Mouse (Mus musculus) Patski (cell line): ENCODE measurements around the gene Trim38. TPM values are rescaled to one million over a fixed set of nuclear protein-coding genes. Genes with fewer than 3 reads are reported as not detected.
"Not testable (repeated sequence)": the region's sequence is repeated elsewhere in the genome, so short reads cannot be mapped to it uniquely, and the experiment has no call there.

Source experiments
- ATAC-seq: fragments of 100-300 bp; one replicate; pipeline ENCODE4 v1.8.0; 2021
- CTCF ChIA-PET: fragments of 350-600 bp; sonication (Branson Sonifier 250); formaldehyde crosslinking; loops from one replicate; lab custom pipeline; 2022; ENCODE audit warnings: inconsistent platforms; lab: Charles Lee
- POLR2A ChIA-PET: fragments of 350-600 bp; sonication (Branson Sonifier 250); formaldehyde crosslinking; loops from one replicate; lab custom pipeline; 2022; ENCODE audit warnings: antibody characterized with exemption, inconsistent platforms; lab: Charles Lee
- DNase-seq: peaks from one replicate; pipeline ENCODE4 v3.0.0-alpha.2; 2011; ENCODE audit warnings: low read depth, low spot score
- H3K27me3 ChIP-seq: fragments of 371-371 bp; one replicate; pipeline ENCODE4 v1.5.1; 2021
- CTCF ChIP-seq: fragments of 100-300 bp; IDR thresholded peaks from one replicate; pipeline ENCODE4 v1.5.1; 2021
- in situ Hi-C: fragments of 300-500 bp; cut with MboI; formaldehyde crosslinking; loops from 3 replicates; pipeline ENCODE4 v1.11.1; 2018; ENCODE audit warnings: low pct_unique_long_range_greater_than_20kb, mixed read lengths
- polyA plus RNA-seq: library from polyadenylated mRNA; unstranded; gene quantifications from one replicate; pipeline ENCODE4 v1.2.3, GENCODE M21; 2021

Trim38 gene
- polyA plus RNA-seq, 1 experiment from 2014 or later: not detected

DNA sequence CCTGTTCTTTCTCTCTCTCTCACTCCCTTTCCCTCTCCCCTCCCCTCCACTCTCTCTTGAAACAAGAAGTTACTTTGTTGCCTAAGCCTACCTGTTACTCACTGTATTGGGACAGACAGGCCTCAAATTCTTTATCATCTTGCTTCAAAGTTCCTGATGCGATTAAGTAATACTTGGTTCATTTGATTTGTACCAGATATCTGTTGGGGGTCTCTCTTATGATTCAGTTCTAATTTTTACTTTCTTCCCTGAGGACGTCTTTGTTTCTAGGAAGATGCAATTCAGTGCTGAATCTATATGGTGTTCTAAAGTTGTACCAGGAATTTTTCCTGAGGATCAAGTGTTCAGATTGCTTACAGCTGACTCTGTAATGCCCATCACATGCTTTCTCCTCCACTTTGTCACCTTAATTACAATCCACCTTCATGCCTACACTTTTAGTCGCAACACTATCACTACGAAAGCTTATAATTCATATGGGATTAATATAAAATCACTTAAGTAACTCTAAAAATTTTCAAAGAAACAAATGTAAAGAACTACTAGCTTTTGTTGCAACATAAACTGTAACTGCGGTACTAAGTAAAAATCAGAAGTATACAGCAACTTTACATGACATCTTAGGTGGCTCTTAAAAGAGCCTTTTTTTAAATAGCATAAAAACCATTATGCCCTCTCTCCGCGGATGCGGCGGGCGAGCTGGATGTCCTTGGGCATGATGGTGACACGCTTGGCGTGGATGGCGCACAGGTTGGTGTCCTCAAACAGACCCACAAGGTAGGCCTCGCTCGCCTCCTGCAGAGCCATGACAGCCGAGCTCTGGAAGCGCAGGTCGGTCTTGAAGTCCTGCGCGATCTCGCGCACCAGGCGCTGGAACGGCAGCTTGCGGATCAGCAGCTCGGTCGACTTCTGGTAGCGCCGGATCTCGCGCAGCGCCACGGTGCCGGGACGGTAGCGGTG, 25.0 kb upstream of the Trim38 start:
- ChIA-PET CTCF (interaction anchor here (15.1 kb wide), 1 partner anchor 45 kb away, joined by 137 read pairs; the partner anchor contains the start of gene Hist1h4c), POLR2A (no interaction called here)
- in situ Hi-C loops: loop anchor here (5.0 to 25.0 kb wide), 3 partner anchors 167 to 1710 kb away; partner anchors contain the start of genes Hist1h2ah, Hist1h2bk and Hist1h3d
- TF ChIP-seq CTCF: no peak
- DNase-seq (no peak), ATAC-seq (no peak)
- H3K27me3 ChIP-seq: no peaks in the 10 kb centered on the region

DNA sequence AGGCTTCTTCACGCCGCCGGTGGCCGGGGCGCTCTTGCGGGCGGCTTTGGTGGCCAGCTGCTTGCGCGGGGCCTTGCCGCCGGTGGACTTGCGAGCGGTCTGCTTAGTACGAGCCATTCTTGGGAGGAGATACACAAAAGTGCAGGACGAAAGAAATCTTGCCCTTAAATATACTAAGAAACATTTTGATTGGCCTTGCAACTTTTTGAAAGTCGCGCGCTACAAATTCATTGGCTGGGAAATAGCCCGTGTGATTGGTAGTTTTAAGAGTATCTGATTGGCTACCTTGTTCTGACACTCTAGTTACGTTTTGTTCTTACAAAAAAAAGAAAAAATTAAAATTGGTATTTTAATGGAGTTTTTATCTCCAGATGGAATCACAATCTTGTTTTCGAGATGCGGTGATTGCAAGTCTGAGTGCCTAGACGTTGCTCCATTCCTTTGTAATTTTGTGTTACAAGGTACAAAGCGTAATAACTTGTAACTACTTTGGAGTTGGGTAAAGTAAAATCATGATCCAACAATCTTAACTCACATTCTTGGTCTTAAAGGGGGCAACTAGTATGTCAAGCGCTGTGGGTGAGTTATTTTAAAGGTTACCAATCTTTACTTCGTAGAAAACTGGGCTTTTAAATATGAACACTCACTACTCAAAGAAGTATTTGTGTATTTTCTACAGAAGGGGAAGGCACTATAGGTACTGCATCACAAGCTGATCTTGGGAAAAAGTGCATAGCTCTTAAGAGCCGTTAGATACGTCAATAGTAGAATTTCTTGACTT, 24.1 kb upstream of the Trim38 start, which contains the start of gene Hist1h3c:
Hist1h3c (minus strand) TSS at position 222 of the 781 bp plus-strand sequence.
- DNase-seq: no peak
- in situ Hi-C loops: loop anchor here (10.0 to 25.0 kb wide), 2 partner anchors 308 to 1711 kb away; partner anchors contain the start of genes Hist1h2ah and Hist1h2bk
- TF ChIP-seq CTCF: no peak

GRCm38 (mm10) chr13:23746201-23747080, 23.3 kb upstream of the Trim38 start, which contains the start of gene Hist1h2bb:
Gene Hist1h2bb, plus strand, starts transcription at chr13:23746734.
- CTCF ChIA-PET: interaction anchor here (1.2 to 15.1 kb wide), 2 partner anchors 14 to 46 kb away, joined by 3 to 137 read pairs; partner anchors contain the start of gene Hist1h4c
- in situ Hi-C loops: loop anchor here (10.0 to 25.0 kb wide), 2 partner anchors 309 to 1712 kb away; partner anchors contain the start of genes Hist1h2ah and Hist1h2bk
- POLR2A ChIA-PET: interaction anchor here (0.8 kb wide), 1 partner anchor 164 kb away, joined by 3 read pairs; no protein-coding TSS in a partner anchor
- DNase-seq, H3K27me3 ChIP-seq: not testable (repeated sequence)
- ATAC-seq: peak; percentile 86

More for the DNA sequence above, 24.1 kb upstream of the Trim38 start, which contains the start of gene Hist1h3c:
- ATAC-seq: no peak
- ChIA-PET POLR2A (no interaction called here), CTCF (interaction anchor here (15.1 kb wide), 1 partner anchor 46 kb away, joined by 137 read pairs; the partner anchor contains the start of gene Hist1h4c)
- no peaks in the 10 kb centered on the region for H3K27me3 ChIP-seq

DNA sequence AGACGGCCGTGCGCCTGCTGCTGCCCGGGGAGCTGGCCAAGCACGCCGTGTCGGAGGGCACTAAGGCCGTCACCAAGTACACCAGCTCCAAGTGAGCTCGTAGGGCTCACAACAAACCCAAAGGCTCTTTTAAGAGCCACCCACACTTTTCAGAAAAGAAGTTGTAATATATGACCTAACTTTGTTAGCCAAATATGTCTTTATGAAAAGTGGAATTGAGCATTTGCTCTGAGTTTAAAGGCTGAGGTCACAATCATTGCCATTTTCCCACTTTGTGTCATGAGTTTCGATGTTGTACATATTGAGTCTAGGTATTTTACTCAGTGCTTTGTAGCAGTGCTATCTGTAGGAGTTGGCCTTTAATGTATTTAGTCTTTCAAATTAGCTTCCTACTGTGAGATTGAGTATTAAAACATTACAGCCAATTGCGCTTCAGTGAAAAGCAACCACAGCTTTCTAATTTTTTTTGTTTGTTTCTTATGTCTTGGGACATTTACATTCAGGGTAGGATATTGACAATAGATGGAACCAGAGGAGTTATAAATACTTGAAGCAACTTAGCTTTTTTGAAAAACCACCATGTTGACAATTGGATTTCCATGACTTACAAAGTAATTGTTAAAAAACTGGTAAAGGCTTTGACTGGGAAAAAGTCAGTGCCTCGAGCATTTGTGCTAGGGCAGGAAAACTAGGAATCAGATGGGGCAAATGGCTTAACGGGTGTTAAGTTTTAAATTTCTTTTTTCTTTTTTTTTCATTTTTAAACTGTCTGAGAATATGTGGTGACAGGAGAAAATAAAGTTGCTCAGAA, 22.4 kb upstream of the Trim38 start:
- peak; percentile 6 for ATAC-seq
- ChIA-PET CTCF (interaction anchor here (1.2 kb wide), 1 partner anchor 13 kb away, joined by 3 read pairs; no protein-coding TSS in a partner anchor), POLR2A (interaction anchor here (0.8 kb wide), 1 partner anchor 165 kb away, joined by 3 read pairs; no protein-coding TSS in a partner anchor)
- in situ Hi-C loops: loop anchor here (10.0 to 25.0 kb wide), 2 partner anchors 310 to 1712 kb away; partner anchors contain the start of genes Hist1h2ah and Hist1h2bk
- H3K27me3 ChIP-seq: no peaks in the 10 kb centered on the region
- no peak for TF ChIP-seq CTCF
- no peak for DNase-seq

GRCm38 (mm10) chr13:23747892-23748288, 21.8 kb upstream of the Trim38 start:
- POLR2A ChIA-PET: no interaction called here
- CTCF ChIA-PET: no interaction called here
- DNase-seq (no peak), ATAC-seq (no peak)
- TF ChIP-seq CTCF: no peak
- H3K27me3 ChIP-seq: no peaks in the 10 kb centered on the region
- in situ Hi-C loops: loop anchor here (10.0 to 25.0 kb wide), 2 partner anchors 311 to 1713 kb away; partner anchors contain the start of genes Hist1h2ah and Hist1h2bk

DNA sequence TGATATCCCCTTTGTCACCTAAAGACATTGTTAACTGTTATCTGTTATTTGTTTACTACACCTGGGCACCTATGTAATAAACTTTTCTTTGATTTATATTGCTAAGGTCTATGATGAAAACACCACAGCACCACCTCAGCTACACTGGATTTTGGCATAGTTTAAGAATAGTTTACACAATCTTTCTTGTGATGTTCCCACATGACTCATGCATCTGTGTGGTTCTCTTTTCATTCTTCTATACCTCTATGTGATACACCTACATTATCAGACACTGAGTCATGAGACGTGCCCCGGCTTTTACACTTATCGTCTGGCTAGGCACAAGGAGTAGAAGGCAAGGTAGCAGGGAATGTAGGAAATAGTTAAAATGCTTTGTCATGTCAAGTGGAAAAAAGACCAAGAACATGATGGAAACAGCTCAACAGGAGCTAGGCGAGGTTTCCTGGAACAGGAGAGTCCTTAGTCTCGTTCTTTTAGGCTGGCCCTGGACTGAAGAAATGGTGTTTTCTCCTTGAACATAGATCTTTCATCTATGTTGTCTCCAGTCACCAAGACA, 20.1 kb upstream of the Trim38 start:
- ChIA-PET CTCF (no interaction called here), POLR2A (interaction anchor here (1.0 kb wide), 1 partner anchor 128 kb away, joined by 3 read pairs; no protein-coding TSS in a partner anchor)
- no peak for ATAC-seq
- in situ Hi-C loops: loop anchor here (10.0 to 25.0 kb wide), 3 partner anchors 312 to 1962 kb away; partner anchors contain the start of genes Hist1h1b, Hist1h2ah, Hist1h2an and Hist1h2bk
- no peak for DNase-seq
- no peak for TF ChIP-seq CTCF
- no peaks in the 10 kb centered on the region for H3K27me3 ChIP-seq

- not testable (repeated sequence) for DNase-seq, H3K27me3 ChIP-seq, ATAC-seq
- in situ Hi-C loops: loop anchor here (25.0 kb wide), 1 partner anchor 1964 kb away; the partner anchor contains the start of genes Hist1h1b, Hist1h2an, Hist1h2bp and Hist1h3i
- ChIA-PET CTCF (interaction anchor here (0.8 kb wide), 1 partner anchor 196 kb away, joined by 3 read pairs; no protein-coding TSS in a partner anchor), POLR2A (interaction anchor here (0.8 to 1.2 kb wide), 2 partner anchors 10 to 182 kb away, joined by 3 read pairs; partner anchors contain the start of gene Hist1h4a)
These were observed 18.8 kb upstream of the Trim38 start, which contains the start of gene Hist1h2ab for GRCm38 (mm10) chr13:23750839-23751477. Gene Hist1h2ab, plus strand, starts transcription at chr13:23751126.
